Mouse (Mus musculus) midbrain, embryonic 11.5 days (tissue): ENCODE results near the gene Ankrd11. TPM values are rescaled to one million over a fixed set of nuclear protein-coding genes. Genes with fewer than 3 reads are reported as not detected.

Experiments used
- ATAC-seq: fragments of 200-750 bp; cut with Nextera tagmentation; 2 replicates; pipeline ENCODE4 v1.8.0; 2017; ENCODE audit warnings: moderate TSS enrichment, moderate library complexity; ENCODE audit not compliant: low FRiP score
- DNase-seq: peaks from one replicate; pipeline ENCODE4 v3.0.0; 2015; ENCODE audit warnings: low spot score; ENCODE audit errors: missing footprints
- H3K27ac ChIP-seq: fragments of 300-500 bp; sonication (generic); 2 replicates; pipeline ENCODE4 v1.5.1; 2014; ENCODE audit warnings: low read depth, low read length
- H3K27me3 ChIP-seq: fragments of 300-500 bp; sonication (generic); 2 replicates; pipeline ENCODE4 v1.6.1; 2014; ENCODE audit warnings: mild to moderate bottlenecking, low read length, moderate library complexity, mixed read lengths; ENCODE audit not compliant: control insufficient read depth, insufficient read depth
- H3K36me3 ChIP-seq: fragments of 300-500 bp; sonication (generic); 2 replicates; pipeline ENCODE4 v1.6.1; 2014; ENCODE audit warnings: mild to moderate bottlenecking, low read length, moderate library complexity, mixed read lengths; ENCODE audit not compliant: control insufficient read depth, insufficient read depth
- H3K4me1 ChIP-seq: fragments of 300-500 bp; sonication (generic); 2 replicates; pipeline ENCODE4 v1.6.1; 2014; ENCODE audit warnings: low read length; ENCODE audit not compliant: control insufficient read depth, insufficient read depth
- H3K4me2 ChIP-seq: fragments of 300-500 bp; sonication (generic); 2 replicates; pipeline ENCODE4 v1.6.1; 2014; ENCODE audit warnings: mild to moderate bottlenecking, moderate library complexity
- H3K4me3 ChIP-seq: fragments of 300-500 bp; sonication (generic); 2 replicates; pipeline ENCODE4 v1.5.1; 2014; ENCODE audit warnings: low read depth, low read length
- H3K9ac ChIP-seq: fragments of 300-500 bp; sonication (generic); 2 replicates; pipeline ENCODE4 v1.6.1; 2014; ENCODE audit warnings: low read length
- H3K9me3 ChIP-seq: fragments of 300-500 bp; sonication (generic); 2 replicates; pipeline ENCODE4 v1.6.1; 2016; ENCODE audit warnings: low read length; ENCODE audit not compliant: control insufficient read depth
- WGBS: fragments of 180-500 bp; shearing (Covaris S2); extraction: QIAGEN DNeasy Blood & Tissue Kit; methylation state at CpG from one replicate; pipeline ENCODE4 v1.1.7; 2014; 5-methylcytosine and 5-hydroxymethylcytosine counted together
- polyA plus RNA-seq: library from polyadenylated mRNA; unstranded; fragments of >200 nt; fragmentation: Nextera tagmentation; extraction: Ambion mirVana; gene quantifications from 2 replicates; pipeline ENCODE4 v1.2.1, GENCODE M21; 2014

Gene Ankrd11
- polyA plus RNA-seq, 1 experiment from 2014 or later, result 72.0 TPM

DNA sequence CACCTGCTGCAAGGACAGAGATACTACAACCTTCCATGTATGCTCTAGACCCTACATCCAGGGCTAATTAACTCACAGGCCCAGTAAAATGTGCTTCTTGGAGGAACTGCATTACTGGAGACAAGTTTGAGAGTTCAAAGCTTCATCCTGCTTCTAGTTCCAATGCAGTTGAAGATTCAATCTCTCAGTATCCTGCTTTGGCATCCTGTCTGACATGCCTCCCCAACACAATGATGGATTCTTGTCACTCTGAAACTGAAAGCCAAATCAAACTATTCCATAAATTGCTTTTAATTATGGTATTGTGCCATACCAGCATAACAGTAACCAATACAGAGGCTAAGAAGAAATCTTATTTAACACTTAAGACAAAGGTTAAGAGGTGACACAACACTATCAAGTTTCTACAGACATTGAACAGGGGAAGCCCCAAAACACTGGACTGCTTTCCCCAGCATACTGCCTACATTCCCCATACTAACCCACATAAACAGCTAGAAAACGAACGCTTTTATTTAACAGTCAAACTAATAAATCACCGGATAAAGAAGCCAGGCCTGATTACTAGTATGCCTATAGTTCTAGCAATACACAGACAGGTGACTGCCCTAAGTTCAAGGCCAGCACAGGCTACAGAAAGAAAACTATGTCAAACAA, 72.0 kb downstream of the Ankrd11 start:
- H3K4me3 ChIP-seq, result no peak overlapping the region
- WGBS, result 94% methylated on average over 3 of the region's 3 CpGs
- H3K9ac ChIP-seq, result no peak overlapping the region
- H3K4me2 ChIP-seq, result no peak overlapping the region
- no peak overlapping the region for H3K27ac ChIP-seq
- no peaks in the 10 kb centered on the region for H3K4me1 ChIP-seq
- H3K9me3 ChIP-seq, result no peaks in the 10 kb centered on the region
- DNase-seq (no peak), ATAC-seq (no peak)
- H3K36me3 ChIP-seq, result peaks cover 2% of the 10 kb centered on the region; the same call in 1 of the 2 replicates
- no peaks in the 10 kb centered on the region for H3K27me3 ChIP-seq

GRCm38 (mm10) chr8:122968145-122968544, 73.9 kb downstream of the Ankrd11 start:
- Histone ChIP-seq H3K27me3 (no peaks in the 10 kb centered on the region), H3K4me1 (no peaks in the 10 kb centered on the region), H3K9me3 (no peaks in the 10 kb centered on the region), H3K36me3 (peaks cover 2% of the 10 kb centered on the region; the same call in 1 of the 2 replicates), H3K4me3 (no peak overlapping the region), H3K9ac (no peak overlapping the region), H3K4me2 (no peak overlapping the region), H3K27ac (no peak overlapping the region)
- WGBS, result 94% methylated on average over 3 of the region's 3 CpGs
- DNase-seq (no peak), ATAC-seq (no peak)

- no peak overlapping the region for H3K4me3 ChIP-seq
- DNase-seq, result no peak
- 87% methylated on average over 3 of the region's 3 CpGs for WGBS
- H3K36me3 ChIP-seq, result peaks cover 2% of the 10 kb centered on the region; the same call in 1 of the 2 replicates
- ATAC-seq, result no peak
- no peak overlapping the region for H3K27ac ChIP-seq
- H3K9ac ChIP-seq, result no peak overlapping the region
- no peaks in the 10 kb centered on the region for H3K9me3 ChIP-seq
- no peaks in the 10 kb centered on the region for H3K27me3 ChIP-seq
- H3K4me1 ChIP-seq, result peaks cover 4% of the 10 kb centered on the region; the same call in 1 of the 2 replicates
- no peak overlapping the region for H3K4me2 ChIP-seq
Measured at GRCm38 (mm10) chr8:122966638-122967037, 75.4 kb downstream of the Ankrd11 start.

- 65% methylated on average over 5 of the region's 5 CpGs for WGBS
- no peaks in the 10 kb centered on the region for H3K27me3 ChIP-seq
- H3K4me3 ChIP-seq, result no peak overlapping the region
- ATAC-seq, result no peak
- peak; percentile 59 for DNase-seq
- H3K36me3 ChIP-seq, result no peaks in the 10 kb centered on the region
- H3K4me1 ChIP-seq, result peaks cover 6% of the 10 kb centered on the region; the same call in 1 of the 2 replicates
- no peak overlapping the region for H3K9ac ChIP-seq
- H3K27ac ChIP-seq, result no peak overlapping the region
- no peaks in the 10 kb centered on the region for H3K9me3 ChIP-seq
- no peak overlapping the region for H3K4me2 ChIP-seq
Measured at GRCm38 (mm10) chr8:122962046-122962445, 80.0 kb downstream of the Ankrd11 start.

GRCm38 (mm10) chr8:122961458-122961857, 80.6 kb downstream of the Ankrd11 start:
- WGBS, result 82% methylated on average over 2 of the region's 2 CpGs
- H3K27ac ChIP-seq, result no peak overlapping the region
- no peak overlapping the region for H3K4me2 ChIP-seq
- ATAC-seq (no peak), DNase-seq (peak; percentile 41)
- no peak overlapping the region for H3K9ac ChIP-seq
- peaks cover 6% of the 10 kb centered on the region; the same call in 1 of the 2 replicates for H3K4me1 ChIP-seq
- no peaks in the 10 kb centered on the region for H3K27me3 ChIP-seq
- no peaks in the 10 kb centered on the region for H3K36me3 ChIP-seq
- H3K4me3 ChIP-seq, result no peak overlapping the region
- no peaks in the 10 kb centered on the region for H3K9me3 ChIP-seq

- ATAC-seq, result no peak
- Histone ChIP-seq H3K27ac (no peak overlapping the region), H3K9me3 (no peaks in the 10 kb centered on the region), H3K4me1 (peaks cover 6% of the 10 kb centered on the region; the same call in 1 of the 2 replicates), H3K36me3 (no peaks in the 10 kb centered on the region), H3K4me3 (no peak overlapping the region), H3K27me3 (no peaks in the 10 kb centered on the region), H3K4me2 (no peak overlapping the region), H3K9ac (no peak overlapping the region)
- WGBS, result 41% methylated on average over 1 of the region's 1 CpGs
- peak; percentile 26 for DNase-seq
Measured at GRCm38 (mm10) chr8:122960932-122961331, 81.1 kb downstream of the Ankrd11 start.

GRCm38 (mm10) chr8:122960323-122960722, 81.8 kb downstream of the Ankrd11 start:
- no peaks in the 10 kb centered on the region for H3K9me3 ChIP-seq
- DNase-seq (peak; percentile 8), ATAC-seq (no peak)
- no peak overlapping the region for H3K4me3 ChIP-seq
- no peaks in the 10 kb centered on the region for H3K27me3 ChIP-seq
- H3K4me1 ChIP-seq, result peaks cover 6% of the 10 kb centered on the region; the same call in 1 of the 2 replicates
- H3K36me3 ChIP-seq, result no peaks in the 10 kb centered on the region
- no peak overlapping the region for H3K27ac ChIP-seq
- no peak overlapping the region for H3K9ac ChIP-seq
- 94% methylated on average over 5 of the region's 5 CpGs for WGBS
- no peak overlapping the region for H3K4me2 ChIP-seq

GRCm38 (mm10) chr8:122955997-122956396, 86.1 kb downstream of the Ankrd11 start:
- Histone ChIP-seq H3K4me2 (no peak overlapping the region), H3K27me3 (no peaks in the 10 kb centered on the region), H3K36me3 (no peaks in the 10 kb centered on the region), H3K27ac (no peak overlapping the region), H3K9me3 (no peaks in the 10 kb centered on the region), H3K9ac (no peak overlapping the region), H3K4me3 (no peak overlapping the region), H3K4me1 (peaks cover 2% of the 10 kb centered on the region; the same call in 1 of the 2 replicates)
- ATAC-seq (no peak), DNase-seq (peak; percentile 67)
- WGBS, result 89% methylated on average over 3 of the region's 3 CpGs

GRCm38 (mm10) chr8:122955195-122955594, 86.9 kb downstream of the Ankrd11 start:
- H3K4me3 ChIP-seq, result no peak overlapping the region
- DNase-seq (peak; percentile 53), ATAC-seq (no peak)
- H3K9ac ChIP-seq, result no peak overlapping the region
- no peaks in the 10 kb centered on the region for H3K4me1 ChIP-seq
- no peaks in the 10 kb centered on the region for H3K27me3 ChIP-seq
- no peaks in the 10 kb centered on the region for H3K36me3 ChIP-seq
- H3K27ac ChIP-seq, result no peak overlapping the region
- H3K4me2 ChIP-seq, result no peak overlapping the region
- no peaks in the 10 kb centered on the region for H3K9me3 ChIP-seq
